ENCODE assay signal across 13 mouse cellular contexts in genomic region chr12:31825821-31826220, GRCm38 (mm10).
DNase-seq lines count a peak whose midpoint lies in the region; ATAC-seq and TF ChIP-seq lines count a peak whose summit lies in the region.
"Had no signal": no experiment of that assay in that cellular context is flagged by ENCODE, and none has a peak within 500 bp of the region (broad histone marks: within the 10 kb centered on the region; RNA-seq: fewer than 3 reads in every experiment).

No protein-coding gene starts in this region.

- no peaks in the 10 kb centered on the region for H3K36me3 ChIP-seq in midbrain, embryonic 14.5 days (ENCODE audit: control insufficient read depth, insufficient read depth, low read length)
- 0 out of 2 replicates have a peak, but pooled peaks cover 3% of the 10 kb centered on the region for H3K36me3 ChIP-seq in midbrain, embryonic 10.5 days
- H3K36me3 ChIP-seq in hindbrain, postnatal 0 days (ENCODE audit: insufficient read depth, low read length) = no peaks in the 10 kb centered on the region
- H3K36me3 ChIP-seq: limb, embryonic 12.5 days; lung, embryonic 15.5 days had no signal

- no peak for TF ChIP-seq CTCF in gastrocnemius, adult 2 months (IDR thresholded peaks at IDR 0.05)
- no peak for TF ChIP-seq CTCF in hindbrain, postnatal 0 days (IDR thresholded peaks at IDR 0.05; ENCODE audit: low read depth)

- H3K9me3 ChIP-seq in midbrain, embryonic 14.5 days (ENCODE audit: control insufficient read depth, low read length) = no peaks in the 10 kb centered on the region
- H3K9me3 ChIP-seq in midbrain, embryonic 10.5 days (replicated peaks) = no peaks in the 10 kb centered on the region
- H3K9me3 ChIP-seq in hindbrain, postnatal 0 days (ENCODE audit: low read length) = no peaks in the 10 kb centered on the region
- H3K9me3 ChIP-seq: limb, embryonic 12.5 days; lung, embryonic 15.5 days had no signal

- H3K27ac ChIP-seq in gastrocnemius, adult 2 months = no peak overlapping the region
- peak overlapping the region; percentile 26; the same call in 1 of the 2 replicates for H3K27ac ChIP-seq in midbrain, embryonic 14.5 days (replicated peaks; ENCODE audit: low read depth, low read length)
- no peak overlapping the region for H3K27ac ChIP-seq in midbrain, embryonic 10.5 days (replicated peaks)
- H3K27ac ChIP-seq in hindbrain, postnatal 0 days = no peak overlapping the region
- H3K27ac ChIP-seq: limb, embryonic 12.5 days; lung, embryonic 15.5 days had no signal

- H3K4me3 ChIP-seq in gastrocnemius, adult 2 months = peak overlapping the region; percentile 30; the same call in 1 of the 2 replicates
- H3K4me3 ChIP-seq in midbrain, embryonic 14.5 days (replicated peaks; ENCODE audit: low read depth, low read length) = no peak overlapping the region
- H3K4me3 ChIP-seq in midbrain, embryonic 10.5 days = no peak overlapping the region
- H3K4me3 ChIP-seq in hindbrain, postnatal 0 days (ENCODE audit: low read length) = no peak overlapping the region
- H3K4me3 ChIP-seq: limb, embryonic 12.5 days; lung, embryonic 15.5 days had no signal

- DNase-seq in gastrocnemius, adult 2 months = no peak
- no peak for DNase-seq in gastrocnemius, adult 8-10 months (ENCODE audit: low spot score in 2 of 2)
- no peak for DNase-seq in midbrain, embryonic 14.5 days
- DNase-seq in midbrain, embryonic 10.5 days (ENCODE audit: low spot score) = no peak
- DNase-seq in adipocyte (ENCODE audit: low spot score) = peak; percentile 75
- DNase-seq in hindbrain, postnatal 0 days (ENCODE audit: low spot score) = no peak
- DNase-seq in embryo, embryonic 11 days = no peak
- DNase-seq: heart, postnatal 4 days; kidney, adult 9 months had no signal

- intact Hi-C loops in gastrocnemius, adult 2 months (cut with DNase I) = no loop called here

- 47% methylated on average over 10 of the region's 10 CpGs for WGBS in midbrain, embryonic 14.5 days
- WGBS in midbrain, embryonic 10.5 days = 67% methylated on average over 10 of the region's 10 CpGs
- WGBS in hindbrain, postnatal 0 days = 58% methylated on average over 10 of the region's 10 CpGs

- no peak overlapping the region for H3K4me2 ChIP-seq in midbrain, embryonic 14.5 days (ENCODE audit: low read length)
- H3K4me2 ChIP-seq in hindbrain, postnatal 0 days (ENCODE audit: low read depth, low read length) = no peak overlapping the region
- H3K4me2 ChIP-seq: limb, embryonic 12.5 days; lung, embryonic 15.5 days had no signal

- H3K4me1 ChIP-seq in midbrain, embryonic 14.5 days (ENCODE audit: control insufficient read depth, insufficient read depth, low read length) = no peaks in the 10 kb centered on the region
- H3K4me1 ChIP-seq in midbrain, embryonic 10.5 days = peaks cover 5% of the 10 kb centered on the region; the same call in 1 of the 2 replicates
- H3K4me1 ChIP-seq in hindbrain, postnatal 0 days (ENCODE audit: insufficient read depth, low read length) = no peaks in the 10 kb centered on the region
- H3K4me1 ChIP-seq: limb, embryonic 12.5 days; lung, embryonic 15.5 days had no signal

- no peaks in the 10 kb centered on the region for H3K27me3 ChIP-seq in midbrain, embryonic 14.5 days (ENCODE audit: control insufficient read depth, insufficient read depth, low read length)
- no peaks in the 10 kb centered on the region for H3K27me3 ChIP-seq in midbrain, embryonic 10.5 days (ENCODE audit: low read depth, poor library complexity, severe bottlenecking)
- no peaks in the 10 kb centered on the region for H3K27me3 ChIP-seq in hindbrain, postnatal 0 days (ENCODE audit: insufficient read depth, low read length)
- H3K27me3 ChIP-seq: limb, embryonic 12.5 days; lung, embryonic 15.5 days had no signal

- no peak for ATAC-seq in midbrain, embryonic 14.5 days (ENCODE audit: low FRiP score, low TSS enrichment)
- ATAC-seq in erythroblast, adult 5-6 weeks (replicated peaks; ENCODE audit: low FRiP score, poor library complexity, severe bottlenecking) = 0 out of 2 replicates have a peak, but pooled peaks have one; percentile 35
- no peak for ATAC-seq in hindbrain, postnatal 0 days
- ATAC-seq: CD4-positive, CD25-positive, alpha-beta regulatory T cell, adult 4 months had no signal

- no peak overlapping the region for H3K9ac ChIP-seq in midbrain, embryonic 14.5 days (replicated peaks; ENCODE audit: low read length)
- no peak overlapping the region for H3K9ac ChIP-seq in hindbrain, postnatal 0 days (replicated peaks; ENCODE audit: low read length)
- H3K9ac ChIP-seq: limb, embryonic 12.5 days; lung, embryonic 15.5 days had no signal
